Mouse (Mus musculus): Measurements from ENCODE around the gene Ticam1.

Ticam1 gene

DNA sequence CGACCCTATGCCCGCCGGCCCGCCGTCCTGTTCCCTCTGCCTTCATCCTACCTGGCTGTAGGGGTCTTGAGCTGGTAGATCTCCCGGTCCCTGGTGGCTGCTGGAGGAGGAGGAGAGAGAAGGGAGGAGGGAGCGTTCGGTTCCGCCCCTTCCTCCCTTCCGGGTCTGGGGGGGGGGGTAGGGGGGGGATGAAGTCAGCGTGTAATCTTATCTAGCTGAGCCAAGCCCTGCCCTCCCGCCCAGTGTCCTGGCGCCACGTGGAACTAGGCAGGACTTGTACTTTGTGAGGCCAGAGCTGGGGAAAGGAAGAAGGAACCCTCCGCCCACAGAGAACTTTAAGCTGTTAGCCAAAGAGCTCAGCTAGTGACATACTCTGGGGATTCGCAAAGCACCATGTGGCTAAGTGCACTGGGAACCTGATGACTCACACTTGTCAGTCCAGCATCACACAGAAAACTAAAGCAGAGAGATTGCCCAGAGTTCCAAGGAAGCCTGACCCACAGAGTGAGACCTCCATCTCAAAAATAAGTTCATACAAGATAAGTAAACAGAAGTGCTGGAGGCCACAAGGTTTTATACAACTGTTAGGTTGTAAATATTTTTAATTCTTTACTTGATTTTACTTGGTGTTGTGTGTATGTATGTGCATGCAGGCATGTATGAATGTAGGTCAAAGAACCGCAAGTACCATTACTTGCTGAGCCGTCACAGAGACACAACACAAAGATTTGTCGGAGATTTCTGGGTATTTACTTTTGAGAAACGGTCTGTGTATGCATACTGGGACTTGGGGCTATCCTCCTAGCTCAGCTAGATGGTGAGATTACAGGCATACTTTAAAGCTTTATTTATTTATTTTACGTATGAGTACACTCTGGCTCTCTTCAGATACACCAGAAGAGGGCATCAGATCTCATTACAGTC is at the start of gene Ticam1:
Ticam1 (minus strand) TSS at position 144 of the 924 bp plus-strand sequence.
- DNase-seq: peak; percentile 89 to 95

DNA sequence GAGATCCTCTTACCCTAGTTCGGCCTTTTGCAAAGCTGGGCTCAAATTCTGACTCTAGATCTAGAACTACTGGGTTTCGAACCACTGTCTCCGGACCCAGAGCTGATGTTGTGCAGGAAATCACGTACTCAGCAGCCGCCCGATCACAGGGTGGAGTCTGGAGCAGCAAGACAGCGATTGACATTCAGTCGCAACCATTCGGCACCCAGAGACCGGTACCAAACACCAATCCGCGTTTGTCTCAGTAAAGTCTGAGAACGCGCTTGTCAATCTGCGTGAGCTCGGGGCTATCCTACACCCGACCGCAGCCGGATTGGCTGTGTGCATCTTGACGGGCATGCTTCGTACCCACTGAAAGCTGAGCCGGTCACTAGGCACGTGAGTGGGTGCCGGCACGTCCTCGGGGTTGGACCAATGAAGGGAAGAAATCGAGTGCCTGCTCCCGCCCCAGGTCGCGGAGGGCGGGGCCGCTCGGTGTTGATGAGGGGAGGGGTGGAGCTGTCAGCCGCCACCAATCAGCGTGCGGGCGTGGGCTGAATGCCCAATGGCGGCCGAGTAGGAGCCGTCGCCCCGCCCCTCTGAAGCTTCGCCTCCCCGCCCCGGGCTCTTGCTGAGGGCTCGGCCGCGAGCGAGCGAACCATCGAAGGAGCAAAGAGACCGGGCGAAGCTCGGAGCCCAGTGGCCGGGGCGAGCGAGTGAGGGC is 49.0 kb upstream of the Ticam1 start, which contains the start of gene Kdm4b:
Kdm4b (plus strand) TSS at position 613 of the 703 bp plus-strand sequence.
- DNase-seq: peak; percentile 99 to 100

DNA sequence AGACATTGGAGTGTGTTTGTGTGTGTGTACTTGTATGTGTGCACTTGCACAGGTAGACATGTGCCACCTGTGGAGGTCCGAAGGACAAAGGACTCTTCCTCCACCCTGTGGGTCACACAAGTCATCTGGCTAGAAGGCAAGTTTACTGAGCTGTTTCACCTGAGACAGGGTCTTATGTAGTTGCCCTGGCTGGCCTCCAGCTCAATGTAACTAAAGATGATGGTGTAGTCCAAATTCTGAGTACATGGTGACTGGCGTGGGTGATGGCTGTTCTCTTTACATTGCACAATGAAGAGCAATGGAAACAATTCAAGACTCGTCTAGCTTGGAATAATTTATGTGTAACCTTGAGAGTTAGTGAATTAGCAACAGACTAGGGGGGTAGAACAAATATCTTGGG is 47.8 kb upstream of the Ticam1 start:
- DNase-seq: no peak

DNA sequence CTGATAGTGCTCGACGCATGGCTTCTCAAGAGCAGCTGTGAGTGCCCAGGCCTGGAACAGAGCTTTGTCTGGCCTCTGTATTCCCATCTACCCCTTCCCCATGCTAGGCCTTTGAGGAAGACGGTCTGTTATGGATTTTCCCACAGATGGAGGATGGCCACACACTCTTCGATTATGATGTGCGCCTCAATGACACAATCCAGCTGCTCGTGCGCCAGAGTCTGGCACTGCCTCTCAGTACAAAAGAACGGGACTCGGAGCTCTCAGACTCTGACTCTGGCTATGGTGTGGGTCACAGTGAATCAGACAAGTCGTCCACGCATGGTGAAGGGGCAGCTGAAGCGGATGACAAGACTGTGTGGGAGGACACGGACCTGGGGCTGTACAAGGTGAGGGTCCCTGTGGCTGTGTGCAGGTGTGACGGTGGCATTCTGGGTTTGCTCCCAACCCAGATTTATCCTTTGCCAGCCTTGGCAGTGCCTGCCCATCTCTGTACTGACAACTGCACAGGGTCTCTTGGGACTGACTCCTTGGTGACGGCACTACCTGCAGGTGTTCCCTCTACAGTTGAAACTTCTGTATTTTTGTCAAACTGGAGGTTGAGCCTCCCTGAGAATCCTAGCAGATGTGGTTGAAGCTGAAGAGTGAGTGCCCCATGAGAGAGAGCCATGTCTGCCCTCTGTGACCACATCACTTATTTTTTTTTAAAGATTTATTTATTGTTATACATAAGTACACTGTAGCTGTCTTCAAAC is 32.8 kb upstream of the Ticam1 start:
- no peak for DNase-seq

DNA sequence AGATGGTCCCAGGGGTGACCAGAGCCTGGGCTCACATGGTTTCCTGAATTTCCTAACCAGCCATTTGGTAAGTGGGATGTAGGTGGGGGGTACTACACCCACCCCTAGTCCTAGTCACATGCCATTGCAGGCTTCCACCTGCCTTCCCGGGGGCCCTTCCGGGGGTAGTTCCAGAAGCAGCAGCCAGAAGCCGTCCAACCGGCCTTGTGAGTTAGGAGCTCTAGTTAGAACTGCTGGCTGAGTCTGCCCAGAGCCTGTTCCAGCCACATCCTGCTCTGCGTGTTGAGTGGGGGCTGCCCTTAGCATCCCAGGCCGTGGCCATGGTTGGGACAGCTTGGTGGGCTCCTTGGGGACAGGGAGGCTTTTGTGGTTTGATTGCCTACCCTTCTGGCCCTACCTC is 31.5 kb upstream of the Ticam1 start:
- DNase-seq: peak; percentile 69 to 81

DNA sequence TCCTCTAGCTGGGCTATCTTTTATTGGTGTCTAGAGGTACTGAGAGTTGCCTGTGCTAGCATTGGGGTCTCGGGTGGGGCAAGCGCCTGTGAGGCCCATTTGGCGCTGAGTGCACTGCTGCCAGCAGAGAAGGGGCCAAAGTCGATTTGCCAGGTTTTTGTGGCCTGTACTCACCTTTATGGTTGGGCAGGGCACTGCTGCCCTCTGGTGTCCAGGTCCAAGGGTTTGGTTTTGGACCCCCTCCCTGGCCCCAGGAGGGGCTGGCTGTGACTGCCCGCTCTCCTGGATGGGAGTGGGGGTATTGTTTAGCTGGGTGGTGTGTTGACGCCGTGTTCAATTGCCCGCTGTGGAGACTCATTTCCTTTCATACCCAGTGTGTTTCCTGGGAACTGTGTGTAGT is 29.2 kb upstream of the Ticam1 start:
- DNase-seq: peak; percentile 70 to 78

DNA sequence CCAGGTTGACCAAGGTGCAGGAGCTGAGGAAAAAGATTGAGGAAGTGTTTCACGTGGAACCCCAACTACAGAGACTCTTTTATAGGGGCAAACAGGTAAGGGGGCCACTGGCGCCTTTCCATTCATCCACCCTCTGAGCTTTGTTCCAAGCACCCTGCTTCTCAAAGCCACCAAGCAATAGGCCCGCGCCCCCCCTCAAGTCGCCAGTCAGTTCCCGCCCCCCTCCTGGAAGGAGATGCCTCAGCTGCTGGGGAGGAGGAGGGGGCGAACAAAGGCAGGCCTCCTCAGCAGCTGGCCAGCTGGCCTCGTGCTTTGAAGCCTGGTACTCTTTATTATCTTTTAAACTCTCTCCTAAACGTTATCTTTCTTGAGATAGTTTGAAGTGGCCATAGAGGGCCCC is 28.6 kb upstream of the Ticam1 start:
- peak; percentile 36 to 41 for DNase-seq

DNA sequence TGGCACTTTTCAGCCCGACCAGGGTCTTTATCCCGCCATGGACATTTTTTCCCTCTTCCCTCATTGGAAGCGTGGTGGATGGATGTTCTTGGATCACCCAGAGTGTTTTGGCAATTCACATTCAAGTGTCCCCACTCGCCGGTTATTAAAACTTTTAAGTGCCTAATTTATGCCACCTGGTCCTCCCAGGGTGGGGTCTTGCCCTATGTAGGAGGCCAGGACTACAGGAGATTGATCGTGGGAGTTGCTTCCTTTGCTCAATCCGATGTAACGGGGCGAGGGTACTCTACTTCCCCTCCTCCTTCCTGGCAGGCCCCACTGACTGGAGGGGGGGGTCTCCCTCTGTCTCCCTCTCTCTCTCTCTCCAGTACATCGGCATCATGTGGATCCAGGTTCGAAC is 28.1 kb upstream of the Ticam1 start:
- DNase-seq: no peak

DNA sequence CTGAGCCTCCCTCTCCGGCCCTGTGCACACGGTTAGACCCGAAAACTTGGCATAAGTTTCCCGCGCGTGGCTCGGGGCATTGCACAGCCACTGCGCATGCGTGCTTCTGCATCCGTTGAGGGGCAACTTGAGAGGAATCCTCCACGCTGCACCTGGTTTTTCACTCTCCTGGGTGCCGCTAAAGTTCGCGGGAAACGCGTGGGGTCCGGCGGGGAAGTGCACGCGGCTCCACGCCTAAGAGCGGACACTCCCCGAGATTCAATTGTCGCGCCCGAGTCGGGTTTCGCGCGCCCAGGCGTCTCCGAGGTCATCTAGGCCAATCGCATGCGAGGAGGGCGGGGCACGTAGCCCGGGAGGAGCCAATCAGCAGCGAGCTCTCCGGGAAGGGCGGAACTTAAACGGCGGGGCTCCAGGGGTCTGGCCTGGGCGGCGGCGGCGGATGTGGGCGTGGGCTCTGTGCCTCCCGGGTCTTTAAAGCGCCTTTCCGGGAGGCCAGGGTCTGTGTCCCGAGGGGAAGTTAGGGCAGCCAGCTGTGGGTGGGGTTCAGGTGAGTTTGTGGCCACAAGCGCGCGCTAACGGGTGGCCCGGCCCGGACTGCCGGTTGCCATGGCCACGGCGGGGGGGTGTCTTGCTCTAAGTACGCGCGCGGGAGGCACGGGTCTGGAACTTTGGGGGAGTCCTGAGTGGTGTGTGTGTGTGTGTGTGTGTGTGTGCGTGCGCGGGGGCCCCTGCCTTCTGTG is 27.4 kb upstream of the Ticam1 start:
- DNase-seq: peak; percentile 98 to 99

DNA sequence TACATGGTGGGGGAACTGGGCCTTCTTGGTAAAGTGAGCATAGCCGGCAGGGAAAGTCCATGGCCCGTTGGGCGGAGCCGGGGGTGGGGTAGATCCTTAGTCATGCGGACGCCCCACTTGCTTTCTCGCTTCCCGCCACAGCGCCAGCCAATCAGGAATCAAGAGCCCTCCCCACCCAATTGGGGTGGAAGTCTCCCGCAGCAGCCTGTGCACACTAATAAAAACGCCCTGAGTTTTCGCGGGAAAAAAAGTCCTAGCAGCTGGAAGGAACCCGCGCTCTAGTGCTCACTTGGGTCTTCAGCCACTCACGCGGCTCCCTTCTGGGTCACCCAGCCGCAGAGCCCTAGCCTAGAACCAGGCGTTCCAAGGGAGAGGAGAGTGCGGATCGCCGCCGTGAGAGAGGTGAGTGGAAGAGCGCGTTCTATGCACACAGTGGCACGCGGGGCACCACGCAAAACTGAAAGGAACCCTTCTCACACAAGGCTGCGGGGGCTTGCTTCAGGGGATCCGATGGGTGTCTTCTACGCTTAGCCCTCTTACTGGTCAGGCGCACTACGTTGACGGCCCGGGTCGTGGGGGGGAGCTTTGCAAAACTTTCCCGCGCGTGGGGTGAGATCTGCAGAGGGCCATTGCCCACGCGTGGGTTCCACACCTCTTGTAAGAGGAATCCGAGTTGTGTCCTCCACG is 26.7 kb upstream of the Ticam1 start, which contains the start of gene Uhrf1:
Uhrf1 (plus strand) TSS at position 162 of the 687 bp plus-strand sequence.
- peak; percentile 88 to 93 for DNase-seq

DNA sequence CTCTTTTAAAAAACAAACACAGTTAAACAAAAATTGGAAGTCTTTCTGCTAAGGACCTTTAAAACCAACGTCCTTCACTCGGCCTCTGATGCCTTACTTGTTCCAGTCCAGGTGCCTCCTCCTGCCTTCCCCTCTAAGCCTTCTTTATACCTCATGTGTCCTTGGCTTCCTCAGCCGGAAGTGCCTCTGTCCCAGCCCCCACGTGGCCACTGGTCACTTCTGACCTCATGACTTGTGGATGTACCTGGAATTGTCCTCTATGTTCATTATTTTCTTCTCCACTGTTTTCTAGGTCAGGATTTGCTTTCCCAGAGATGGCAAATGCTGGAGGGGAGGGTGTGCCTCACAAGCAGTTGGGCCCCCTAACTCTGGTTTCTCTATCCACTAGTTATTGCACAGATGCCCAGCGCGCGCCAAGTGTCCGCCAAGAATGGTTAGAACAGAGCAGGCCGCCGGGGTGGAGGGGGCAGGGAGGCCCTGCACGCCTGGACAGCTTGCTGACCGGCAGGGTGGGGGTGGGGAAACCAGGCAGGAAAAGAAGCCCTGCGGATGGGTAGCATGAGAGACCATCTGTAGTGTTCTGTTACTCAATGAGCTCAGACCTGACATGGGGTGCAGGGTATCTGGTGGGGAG is 25.9 kb upstream of the Ticam1 start:
- peak; percentile 70 to 82 for DNase-seq

DNA sequence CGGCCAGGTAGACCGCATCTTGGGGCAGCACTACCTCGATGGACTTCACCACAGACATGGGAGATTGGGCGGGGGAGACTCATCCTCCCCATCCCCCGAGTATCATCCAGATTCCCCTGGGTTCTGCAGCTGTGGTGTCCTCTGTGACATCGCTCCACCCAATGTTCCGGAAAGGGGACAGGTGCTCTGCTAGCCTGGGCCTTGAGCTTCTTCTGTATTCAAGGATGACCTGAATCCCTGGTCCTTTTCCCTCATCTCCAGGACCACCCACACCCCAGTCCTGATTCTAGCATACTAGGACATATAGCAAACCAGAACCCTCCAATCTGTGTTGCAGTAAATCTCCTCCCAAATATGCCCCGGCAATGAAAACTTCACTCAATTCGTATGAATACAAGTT is 23.6 kb upstream of the Ticam1 start, which contains the start of gene Arrdc5:
Arrdc5 (minus strand) TSS at position 101 of the 400 bp plus-strand sequence.
- DNase-seq: no peak

DNA sequence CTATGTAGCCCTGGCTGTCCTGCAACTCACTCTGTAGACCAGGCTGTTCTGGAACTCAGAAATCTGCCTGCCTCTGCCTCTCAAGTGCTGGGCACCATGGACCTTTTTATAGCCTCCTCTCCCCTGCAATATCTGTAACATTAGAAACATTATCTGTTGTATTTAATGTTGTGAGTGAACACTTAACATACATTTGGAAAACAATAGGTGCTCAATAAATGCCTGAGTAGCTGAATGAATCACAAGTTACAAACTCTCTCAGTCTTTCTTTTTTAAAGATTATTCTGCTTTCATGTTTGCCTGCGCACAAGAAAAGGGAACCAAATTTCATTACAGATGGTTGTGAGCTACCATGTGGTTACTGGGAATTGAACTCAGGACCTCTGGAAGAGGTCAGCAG is 21.7 kb upstream of the Ticam1 start:
- DNase-seq: no peak

DNA sequence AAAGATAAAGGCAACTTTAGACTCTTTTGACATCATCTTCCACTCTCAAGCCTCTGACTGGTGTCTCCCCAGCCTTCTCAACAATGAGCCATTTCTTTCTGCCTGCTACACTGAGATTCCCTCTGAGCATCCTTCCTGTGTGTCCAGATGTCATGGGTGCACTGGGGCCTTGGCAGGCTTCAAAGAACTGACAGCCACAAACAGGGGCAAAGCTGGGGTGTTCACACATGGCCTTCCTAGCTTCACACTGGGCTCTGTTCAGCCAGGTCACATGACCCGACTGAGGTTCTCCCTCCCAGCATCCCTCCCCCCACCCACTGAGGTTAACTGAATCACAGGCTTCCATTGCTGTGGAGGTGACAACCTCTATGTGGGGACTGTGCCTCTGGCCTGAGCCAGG is 19.6 kb upstream of the Ticam1 start:
- DNase-seq: no peak

DNA sequence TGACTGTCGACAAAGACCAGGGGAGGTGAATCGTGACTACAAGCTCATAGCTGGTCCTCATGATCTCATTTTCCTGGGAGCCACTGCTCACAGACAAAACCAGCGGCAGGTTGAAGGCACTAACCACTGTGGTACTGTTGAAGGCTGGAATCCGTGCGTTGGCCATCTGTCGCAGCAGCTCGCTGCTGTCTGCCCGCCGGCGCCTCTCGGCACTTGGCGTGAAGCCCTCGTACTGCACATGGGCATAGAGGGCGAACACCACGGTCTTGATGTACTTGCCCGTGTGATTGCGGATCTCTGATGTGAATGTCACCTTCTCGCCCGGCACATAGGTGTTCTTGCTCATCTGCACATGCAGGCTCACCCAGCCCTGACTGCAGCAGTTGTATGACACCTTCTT is 17.7 kb upstream of the Ticam1 start:
- no peak for DNase-seq

DNA sequence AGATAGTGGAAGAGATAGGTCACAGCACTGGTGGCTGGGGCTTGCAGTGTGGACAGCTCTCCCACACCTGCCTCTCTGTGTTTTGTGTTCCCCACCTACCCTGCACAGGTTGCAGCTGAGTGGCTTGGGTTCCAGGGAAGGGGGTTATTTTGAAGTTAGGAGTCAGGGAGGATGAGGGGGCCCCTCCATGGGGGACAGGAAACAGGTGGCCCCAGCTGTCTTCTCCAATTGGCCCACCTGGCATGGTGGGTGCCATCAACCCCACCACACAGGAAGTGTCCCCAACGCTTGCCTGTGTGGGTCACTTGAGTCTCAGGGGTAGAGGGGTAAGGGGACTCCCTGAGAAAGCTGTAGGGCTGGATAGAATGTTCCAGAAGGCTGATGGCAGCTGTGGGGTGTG is 16.7 kb upstream of the Ticam1 start:
- DNase-seq: no peak

DNA sequence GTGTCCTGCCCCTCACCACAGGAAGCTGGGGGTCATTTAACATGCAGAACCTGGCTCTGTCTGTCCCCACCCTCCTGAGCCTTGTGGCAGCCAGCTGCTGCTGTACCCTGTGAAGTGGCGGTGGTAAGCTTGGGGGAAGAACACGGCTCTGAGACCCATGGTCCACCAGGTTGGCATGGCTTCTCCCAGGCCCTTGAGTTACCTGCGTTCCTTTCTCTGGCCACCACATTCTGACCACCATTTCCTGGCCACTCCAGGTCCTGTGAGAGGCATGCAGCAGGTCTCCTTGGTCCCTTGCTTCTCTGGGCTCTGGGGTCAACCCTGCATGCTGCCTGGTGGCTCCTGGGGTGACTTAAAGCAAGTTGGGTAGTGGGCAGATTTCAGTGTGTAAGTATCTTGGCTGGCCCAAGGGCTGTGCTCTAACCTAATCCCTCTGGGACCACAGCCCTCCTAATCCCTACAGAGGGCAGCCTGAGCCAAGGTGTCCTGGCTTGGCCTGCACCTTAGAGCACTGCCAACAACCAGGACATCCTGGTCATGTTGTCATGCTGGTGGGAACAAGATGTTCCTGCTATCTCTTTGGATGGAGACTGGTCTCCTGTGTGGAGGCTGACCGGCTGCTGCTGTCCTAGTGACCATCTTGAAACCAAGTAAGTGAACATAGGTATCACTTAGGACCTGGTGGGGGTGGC is 16.1 kb upstream of the Ticam1 start, which contains the start of gene Plin3:
Plin3 (minus strand) TSS at position 343 of the 692 bp plus-strand sequence.
- DNase-seq: no peak

DNA sequence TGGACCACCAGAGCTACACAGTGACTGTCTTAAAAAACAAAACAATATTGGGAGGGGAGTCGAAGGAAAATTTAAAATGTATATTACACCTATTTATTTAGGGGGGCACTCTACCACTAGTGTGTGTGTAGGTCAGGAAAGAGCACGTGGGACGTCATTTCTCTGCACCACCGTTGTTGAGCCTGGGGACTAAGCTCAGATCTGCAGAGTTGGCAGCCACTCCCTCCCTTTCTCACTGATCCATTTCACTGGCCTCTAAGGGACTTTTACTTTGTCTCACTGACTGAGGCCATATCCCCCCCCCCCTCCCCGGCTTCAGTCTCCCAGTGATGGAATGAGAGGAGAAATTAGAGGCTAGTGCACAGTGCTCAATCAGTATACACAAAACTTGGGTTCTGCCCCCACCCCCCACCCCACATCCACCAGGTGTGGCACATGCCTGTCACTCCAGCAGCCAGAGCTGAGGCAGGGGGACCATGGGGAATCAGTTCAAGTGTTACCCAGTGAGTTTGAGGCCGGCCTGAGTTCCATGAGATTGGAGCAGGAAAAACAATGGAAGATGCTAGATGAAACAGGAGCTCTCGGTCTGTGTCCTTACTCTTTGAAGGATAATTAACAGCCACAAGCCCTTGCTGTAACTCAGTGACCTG is 15.4 kb upstream of the Ticam1 start:
- peak in 1 of 2 experiments; percentile 51 for DNase-seq

DNA sequence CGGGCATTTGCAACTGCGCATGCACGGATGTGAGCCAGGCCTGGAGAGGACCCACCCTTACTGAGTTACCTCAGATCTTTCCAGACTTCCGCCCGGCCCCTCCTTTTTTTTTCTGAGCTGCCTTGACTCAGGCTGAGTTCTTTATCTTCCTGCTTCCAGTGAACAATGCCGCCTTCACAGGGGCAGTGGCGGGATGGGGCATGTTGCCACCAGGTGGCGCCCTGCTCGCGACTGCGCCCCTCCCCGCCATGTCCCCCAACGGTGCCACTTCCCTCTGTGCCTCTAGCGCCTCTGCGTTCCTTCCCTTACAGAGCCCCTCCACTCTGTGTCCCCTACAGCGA is 14.6 kb upstream of the Ticam1 start:
- peak; percentile 92 to 94 for DNase-seq

Measured in kidney, postnatal 4 days (tissue).